Mouse (Mus musculus) liver, embryonic 11.5 days (tissue): ENCODE results near the gene Ufsp1. TPM values are rescaled to one million over a fixed set of nuclear protein-coding genes. Genes with fewer than 3 reads are reported as not detected.
A peak's percentile ranks its signal among the peaks of the same experiment; 100 is the strongest.
"Not testable (repeated sequence)": the region's sequence is repeated elsewhere in the genome, so short reads cannot be mapped to it uniquely, and the experiment has no call there.

Experiments used
- ATAC-seq: fragments of 200-750 bp; cut with Nextera tagmentation; replicated peaks from 2 replicates; pipeline ENCODE4 v1.8.0; 2017; ENCODE audit warnings: moderate number of reproducible peaks, mild to moderate bottlenecking, moderate TSS enrichment, moderate library complexity; ENCODE audit not compliant: low FRiP score
- DNase-seq: peaks from one replicate; pipeline ENCODE4 v3.0.0-alpha.2; 2017; ENCODE audit warnings: low spot score
- H3K27ac ChIP-seq: fragments of 300-500 bp; sonication (generic); 2 replicates; pipeline ENCODE4 v1.5.1; 2014; ENCODE audit warnings: mild to moderate bottlenecking, low read depth, low read length, control low read depth
- H3K27me3 ChIP-seq: fragments of 300-500 bp; sonication (generic); replicated peaks from 2 replicates; pipeline ENCODE4 v1.6.1; 2014; ENCODE audit warnings: low read length, mixed read lengths; ENCODE audit not compliant: control insufficient read depth, insufficient read depth
- H3K36me3 ChIP-seq: fragments of 300-500 bp; sonication (generic); 2 replicates; pipeline ENCODE4 v1.6.1; 2014; ENCODE audit warnings: mild to moderate bottlenecking, low read length, moderate library complexity, mixed read lengths; ENCODE audit not compliant: control insufficient read depth, insufficient read depth
- H3K4me1 ChIP-seq: fragments of 300-500 bp; sonication (generic); replicated peaks from 2 replicates; pipeline ENCODE4 v1.6.1; 2014; ENCODE audit warnings: low read length, mixed read lengths; ENCODE audit not compliant: control insufficient read depth, insufficient read depth
- H3K4me2 ChIP-seq: fragments of 300-500 bp; sonication (generic); 2 replicates; pipeline ENCODE4 v1.6.1; 2014; ENCODE audit warnings: mild to moderate bottlenecking, control low read depth, moderate library complexity
- H3K4me3 ChIP-seq: fragments of 300-500 bp; sonication (generic); 2 replicates; pipeline ENCODE4 v1.5.1; 2014; ENCODE audit warnings: low read depth, low read length, control low read depth
- H3K9ac ChIP-seq: fragments of 300-500 bp; sonication (generic); 2 replicates; pipeline ENCODE4 v1.6.1; 2014; ENCODE audit warnings: low read depth, low read length, control low read depth
- H3K9me3 ChIP-seq: fragments of 300-500 bp; sonication (generic); 2 replicates; pipeline ENCODE4 v1.6.1; 2016; ENCODE audit warnings: low read length, inconsistent platforms, mixed read lengths; ENCODE audit not compliant: control insufficient read depth
- WGBS: fragments of 180-500 bp; shearing (Covaris S2); extraction: QIAGEN DNeasy Blood & Tissue Kit; methylation state at CpG from one replicate; pipeline ENCODE4 v1.1.7; 2014; 5-methylcytosine and 5-hydroxymethylcytosine counted together
- polyA plus RNA-seq: library from polyadenylated mRNA; unstranded; fragments of >200 nt; fragmentation: Nextera tagmentation; extraction: Ambion mirVana; gene quantifications from 2 replicates; pipeline ENCODE4 v1.2.1, GENCODE M21; 2014

Ufsp1 gene
- polyA plus RNA-seq: 13.3 and 13.5 TPM in 2 replicates

DNA sequence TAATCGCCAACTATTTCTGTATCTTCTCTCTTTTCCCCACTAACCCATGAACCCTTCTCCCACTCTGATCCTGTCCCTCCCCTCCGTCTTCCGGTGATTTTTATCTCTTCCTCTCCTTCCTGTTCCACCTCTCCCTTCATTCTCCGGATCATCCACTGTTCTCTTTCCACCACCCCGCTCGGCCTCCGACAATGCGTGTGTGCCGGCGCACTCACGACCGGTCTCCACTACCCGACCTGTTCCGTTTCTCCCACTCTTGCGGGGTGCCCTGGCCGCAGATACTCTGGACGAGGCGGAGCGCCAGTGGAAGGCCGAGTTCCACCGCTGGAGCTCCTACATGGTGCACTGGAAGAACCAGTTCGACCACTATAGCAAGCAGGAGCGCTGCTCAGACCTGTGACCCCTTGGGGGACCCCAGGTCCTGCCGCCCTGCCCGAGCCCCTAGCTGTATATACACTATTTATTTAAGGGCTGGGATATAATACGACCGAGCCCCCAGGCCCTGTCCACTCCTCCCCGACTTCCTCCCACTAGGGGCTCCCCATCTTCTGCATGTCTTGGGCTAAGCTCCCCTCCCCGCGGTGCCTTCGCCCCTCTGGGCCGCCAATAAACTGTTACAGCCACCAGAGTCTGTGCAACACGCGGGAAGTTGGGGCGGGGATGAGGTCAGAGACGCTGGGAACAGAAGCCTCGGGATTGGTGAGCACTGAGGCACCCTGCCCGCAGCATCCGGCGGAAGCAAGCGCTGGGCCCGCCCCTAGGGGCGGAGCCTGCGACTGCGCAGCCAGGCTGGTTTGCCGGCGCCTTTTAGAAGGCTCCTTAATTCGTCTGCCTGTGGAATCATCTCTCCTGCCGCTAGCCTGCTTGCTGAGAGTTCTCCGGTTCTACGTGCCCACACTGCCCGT, at the start of gene Ufsp1:
Gene Ufsp1 (plus strand): TSS at position 791 of the 905 bp plus-strand sequence.
- Histone ChIP-seq H3K4me1 (peaks cover 42% of the 10 kb centered on the region), H3K27me3 (peaks cover 16% of the 10 kb centered on the region), H3K27ac (peak within 1 kb of the TSS; percentile 95), H3K4me3 (peak within 1 kb of the TSS; percentile 68), H3K36me3 (peaks cover 45% of the 10 kb centered on the region), H3K9me3 (no peaks in the 10 kb centered on the region), H3K4me2 (peak within 1 kb of the TSS; percentile 99), H3K9ac (peak within 1 kb of the TSS; percentile 91)
- WGBS: under 1% methylated on average over 52 of the region's 52 CpGs
- ATAC-seq: peak; percentile 80
- DNase-seq: peak; percentile 95

DNA sequence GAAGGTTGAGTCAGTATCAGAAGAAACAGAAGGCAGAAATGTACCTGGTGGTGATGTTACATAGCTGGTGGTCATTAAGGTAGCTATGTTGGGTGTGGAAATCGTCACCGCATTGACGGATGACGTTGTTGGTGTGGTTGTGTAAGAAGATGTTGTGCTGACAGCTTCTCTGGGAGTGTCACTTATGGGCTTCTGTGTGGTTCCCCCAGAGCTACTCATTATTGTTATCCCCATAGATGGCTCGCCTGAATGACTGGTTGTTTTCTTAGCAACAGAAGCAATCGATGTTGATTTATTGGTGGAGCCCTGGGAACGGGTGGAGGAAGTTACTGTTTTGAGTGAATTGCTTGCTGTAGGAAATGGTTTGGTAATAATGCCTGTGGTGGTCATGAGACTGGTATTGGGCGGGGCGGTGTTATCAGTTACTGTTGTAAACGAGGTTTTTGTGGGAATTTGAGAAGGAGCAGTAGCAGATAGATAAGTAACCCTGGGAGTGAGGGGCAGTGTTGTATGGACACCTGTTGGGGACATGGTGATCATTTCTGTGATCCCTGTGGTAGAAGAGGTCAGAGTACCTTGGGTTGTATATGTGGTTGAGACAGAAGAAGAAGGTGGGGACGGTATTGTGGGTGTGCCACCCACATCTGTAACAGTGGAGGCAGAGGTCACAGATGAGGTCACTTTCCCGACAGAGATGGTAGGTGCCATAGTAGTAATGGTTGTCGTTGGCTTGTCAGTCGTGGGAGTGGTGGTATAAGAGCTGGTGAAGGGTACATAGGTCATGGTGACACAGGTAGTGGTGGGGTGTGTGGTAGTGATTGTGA, 30.3 kb upstream of the Ufsp1 start:
- Histone ChIP-seq H3K4me2 (no peak overlapping the region), H3K9me3 (no peaks in the 10 kb centered on the region), H3K27ac (no peak overlapping the region), H3K36me3 (no peaks in the 10 kb centered on the region), H3K4me3 (no peak overlapping the region), H3K27me3 (no peaks in the 10 kb centered on the region), H3K4me1 (no peaks in the 10 kb centered on the region; the same call in 1 of the 2 replicates), H3K9ac (no peak overlapping the region)
- DNase-seq (no peak), ATAC-seq (no peak)
- 61% methylated on average over 14 of the region's 14 CpGs for WGBS

DNA sequence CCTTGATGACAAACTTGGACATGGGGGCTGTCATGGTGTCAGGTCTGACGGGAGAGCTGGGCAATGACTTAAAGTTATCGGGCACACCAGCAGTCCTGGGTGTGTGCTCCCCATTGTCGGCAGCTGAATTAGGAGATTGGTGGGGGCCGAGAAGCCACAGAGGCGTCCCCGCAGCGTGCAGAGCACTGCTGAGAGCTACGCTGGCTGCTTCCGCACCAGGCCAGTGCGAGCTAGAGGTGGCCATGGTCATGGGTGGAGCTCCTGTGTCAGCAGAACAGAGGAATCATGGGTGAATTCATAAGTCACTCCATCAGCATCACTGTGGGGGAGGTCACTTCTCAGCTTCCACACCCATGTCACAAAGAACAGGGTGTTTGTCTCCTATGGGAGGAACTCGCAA, 29.6 kb upstream of the Ufsp1 start:
- no peak overlapping the region for H3K4me2 ChIP-seq
- no peak for DNase-seq
- no peaks in the 10 kb centered on the region for H3K9me3 ChIP-seq
- no peak overlapping the region for H3K9ac ChIP-seq
- H3K4me3 ChIP-seq: no peak overlapping the region
- ATAC-seq: no peak
- H3K27ac ChIP-seq: no peak overlapping the region
- H3K36me3 ChIP-seq: no peaks in the 10 kb centered on the region
- H3K27me3 ChIP-seq: no peaks in the 10 kb centered on the region
- WGBS: 81% methylated on average over 11 of the region's 11 CpGs
- no peaks in the 10 kb centered on the region; the same call in 1 of the 2 replicates for H3K4me1 ChIP-seq

DNA sequence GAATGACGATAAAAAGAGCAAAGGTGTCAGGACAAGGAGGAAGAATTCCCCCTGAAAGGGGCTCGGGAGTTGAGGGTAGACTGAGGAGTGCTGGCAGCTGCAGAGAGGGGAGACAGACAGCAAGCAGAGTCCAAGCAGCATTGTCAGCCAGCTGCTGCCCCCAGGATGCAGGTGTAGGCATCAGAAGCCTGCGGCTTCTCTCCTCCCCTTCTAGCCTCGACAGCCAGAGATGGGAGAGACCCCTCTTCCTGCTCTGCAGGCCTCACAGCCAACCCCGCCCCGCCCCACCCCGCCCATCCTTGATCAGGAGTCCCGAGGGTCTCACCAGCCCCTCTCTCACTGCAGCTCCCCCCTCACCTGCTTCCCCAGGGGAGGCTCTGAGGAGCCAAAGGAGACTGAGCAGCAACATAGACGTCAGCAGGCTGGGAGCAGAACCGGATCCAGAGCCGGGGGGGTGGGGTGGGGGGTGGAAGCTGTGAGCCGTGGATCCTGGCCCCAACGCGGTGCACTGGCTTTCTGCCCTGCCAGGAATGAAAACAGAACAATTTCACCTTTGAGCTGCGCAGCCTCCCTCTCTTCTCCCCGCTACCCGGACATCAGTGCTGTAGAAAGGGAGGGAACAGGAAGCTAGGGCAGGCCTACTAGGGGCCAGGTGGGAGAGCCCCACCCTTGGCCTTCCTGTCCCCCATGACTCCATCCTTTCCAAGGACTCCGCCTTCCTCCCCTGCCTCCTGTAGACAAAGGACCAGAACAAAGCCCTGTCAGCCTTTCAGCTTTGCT, 26.1 kb upstream of the Ufsp1 start:
- Histone ChIP-seq H3K27me3 (no peaks in the 10 kb centered on the region), H3K9me3 (no peaks in the 10 kb centered on the region; the same call in 1 of the 2 replicates), H3K9ac (no peak overlapping the region), H3K27ac (no peak overlapping the region), H3K4me1 (no peaks in the 10 kb centered on the region; the same call in 1 of the 2 replicates), H3K36me3 (no peaks in the 10 kb centered on the region), H3K4me3 (no peak overlapping the region), H3K4me2 (no peak overlapping the region)
- ATAC-seq: no peak
- no peak for DNase-seq
- 29% methylated on average over 17 of the region's 18 CpGs for WGBS

DNA sequence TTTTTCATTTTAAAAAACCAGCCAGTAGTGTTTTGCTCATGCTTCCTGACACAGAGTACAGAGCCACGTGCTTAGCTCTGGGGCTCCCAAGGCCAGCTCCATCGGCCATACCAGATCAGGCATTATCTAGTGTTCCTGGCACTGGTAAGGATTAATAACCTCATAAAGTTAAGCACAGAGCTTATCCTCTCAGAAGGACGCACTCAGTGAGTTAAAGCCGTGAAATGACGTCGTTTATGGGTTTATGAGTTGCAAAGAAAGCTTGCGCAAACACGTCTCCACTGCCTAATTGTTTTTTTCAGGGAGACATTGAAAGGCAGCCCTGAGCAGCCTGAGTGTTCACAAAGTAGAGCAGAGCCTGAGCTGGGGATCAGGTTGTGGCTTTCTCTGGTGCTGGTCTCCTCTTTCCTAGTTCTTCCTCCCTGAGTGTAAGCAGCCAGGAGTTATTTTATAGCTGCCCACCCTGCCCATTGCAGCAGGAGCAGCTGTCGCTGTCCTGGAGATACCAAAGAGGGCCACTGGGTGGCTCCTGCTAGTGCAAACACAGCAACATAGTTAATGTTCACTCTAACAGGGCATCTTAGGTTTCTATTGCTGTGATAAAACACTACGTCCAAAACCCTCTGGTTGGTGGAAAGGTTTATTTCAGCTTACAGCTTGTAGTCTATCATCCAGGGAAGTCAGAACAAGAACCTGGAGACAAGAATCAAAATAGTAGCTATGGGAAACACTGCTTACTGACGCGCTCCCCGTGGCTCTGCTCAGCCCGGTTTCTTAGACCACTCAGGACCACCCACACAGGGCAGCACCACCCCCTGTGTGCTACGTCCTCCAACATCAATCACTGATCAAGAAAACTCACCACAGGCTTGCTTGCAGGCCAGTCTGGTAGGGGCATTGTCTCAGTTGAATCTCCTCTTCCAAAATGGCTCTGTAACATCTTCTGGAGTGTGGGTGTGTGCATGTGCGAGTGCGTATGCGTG, 16.8 kb upstream of the Ufsp1 start:
- Histone ChIP-seq H3K27ac (no peak overlapping the region), H3K4me3 (no peak overlapping the region), H3K27me3 (no peaks in the 10 kb centered on the region; the same call in 1 of the 2 replicates), H3K9me3 (peaks cover 2% of the 10 kb centered on the region; the same call in 1 of the 2 replicates), H3K36me3 (no peaks in the 10 kb centered on the region), H3K4me1 (no peaks in the 10 kb centered on the region; the same call in 1 of the 2 replicates), H3K9ac (no peak overlapping the region), H3K4me2 (no peak overlapping the region)
- ATAC-seq (no peak), DNase-seq (no peak)
- 62% methylated on average over 18 of the region's 18 CpGs for WGBS

DNA sequence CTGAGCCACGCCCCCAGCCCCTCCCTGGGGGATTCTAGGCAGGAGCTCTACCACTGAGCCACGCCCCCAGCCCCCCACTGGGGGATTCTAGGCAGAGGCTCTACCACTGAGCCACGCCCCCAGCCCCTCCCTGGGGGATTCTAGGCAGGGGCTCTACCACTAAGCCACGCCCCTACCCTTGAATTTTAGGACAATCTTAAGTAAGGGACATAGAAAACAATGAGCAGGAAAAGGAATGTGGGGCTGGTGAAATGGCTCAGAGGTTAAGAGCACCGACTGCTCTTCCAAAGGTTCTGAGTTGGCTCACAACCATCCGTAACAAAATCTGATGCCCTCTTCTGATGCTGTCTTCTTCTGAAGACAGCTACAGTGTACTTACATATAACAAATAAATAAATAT, 10.0 kb upstream of the Ufsp1 start:
- not testable (repeated sequence) for ATAC-seq, H3K4me3 ChIP-seq, H3K36me3 ChIP-seq, H3K9me3 ChIP-seq, H3K27ac ChIP-seq, H3K9ac ChIP-seq, H3K4me2 ChIP-seq, DNase-seq
- peaks cover 15% of the 10 kb centered on the region for H3K4me1 ChIP-seq
- H3K27me3 ChIP-seq: peaks cover 19% of the 10 kb centered on the region
- WGBS: 73% methylated on average over 5 of the region's 6 CpGs

DNA sequence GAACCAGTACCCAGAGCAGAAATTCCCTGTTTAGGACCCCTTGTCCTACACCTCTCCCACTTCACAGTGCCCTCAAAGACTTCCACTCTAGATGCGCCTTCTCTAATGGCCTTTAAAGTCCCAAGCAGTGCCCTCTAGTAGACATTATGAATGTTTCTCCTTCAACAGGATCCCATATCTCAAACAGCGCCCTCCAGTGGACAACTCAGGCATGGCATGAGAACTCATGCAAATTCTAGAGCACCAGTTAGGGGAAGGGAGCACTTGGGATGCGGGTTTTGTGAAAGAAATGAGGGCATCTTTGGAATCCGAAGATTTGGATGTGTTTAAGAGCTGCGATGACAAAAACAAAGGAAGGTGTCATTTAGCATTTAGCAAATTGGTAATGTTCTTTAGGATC, 9.4 kb upstream of the Ufsp1 start:
- H3K9ac ChIP-seq: no peak overlapping the region
- no peak overlapping the region for H3K27ac ChIP-seq
- H3K9me3 ChIP-seq: no peaks in the 10 kb centered on the region
- peaks cover 16% of the 10 kb centered on the region for H3K4me1 ChIP-seq
- no peak overlapping the region for H3K4me3 ChIP-seq
- peaks cover 25% of the 10 kb centered on the region for H3K27me3 ChIP-seq
- no peaks in the 10 kb centered on the region for H3K36me3 ChIP-seq
- no peak overlapping the region for H3K4me2 ChIP-seq
- ATAC-seq: no peak
- no peak for DNase-seq
- 54% methylated on average over 5 of the region's 5 CpGs for WGBS
